Mouse (Mus musculus) heart, adult 8-10 months (tissue): ENCODE data around the gene Gcfc2. TPM values are rescaled to one million over a fixed set of nuclear protein-coding genes. Genes with fewer than 3 reads are reported as not detected.

Source experiments
- DNase-seq: peaks from one replicate; pipeline ENCODE4 v3.0.0; 2022; ENCODE audit warnings: low spot score
- microRNA-seq: library from miRNA; unstranded; fragments of <30 nt; microRNA quantifications from one replicate; pipeline ENCODE4 v1.2.0, GENCODE M21; 2022
- total RNA-seq, 4 experiments: library from RNA; stranded (reverse); gene quantifications; 2 replicates each; pipeline ENCODE4 v1.2.4; 2022

Gene Gcfc2
- total RNA-seq, 4 experiments from 2014 or later, result 2.3 to 4.6 (median 3.2) TPM

DNA sequence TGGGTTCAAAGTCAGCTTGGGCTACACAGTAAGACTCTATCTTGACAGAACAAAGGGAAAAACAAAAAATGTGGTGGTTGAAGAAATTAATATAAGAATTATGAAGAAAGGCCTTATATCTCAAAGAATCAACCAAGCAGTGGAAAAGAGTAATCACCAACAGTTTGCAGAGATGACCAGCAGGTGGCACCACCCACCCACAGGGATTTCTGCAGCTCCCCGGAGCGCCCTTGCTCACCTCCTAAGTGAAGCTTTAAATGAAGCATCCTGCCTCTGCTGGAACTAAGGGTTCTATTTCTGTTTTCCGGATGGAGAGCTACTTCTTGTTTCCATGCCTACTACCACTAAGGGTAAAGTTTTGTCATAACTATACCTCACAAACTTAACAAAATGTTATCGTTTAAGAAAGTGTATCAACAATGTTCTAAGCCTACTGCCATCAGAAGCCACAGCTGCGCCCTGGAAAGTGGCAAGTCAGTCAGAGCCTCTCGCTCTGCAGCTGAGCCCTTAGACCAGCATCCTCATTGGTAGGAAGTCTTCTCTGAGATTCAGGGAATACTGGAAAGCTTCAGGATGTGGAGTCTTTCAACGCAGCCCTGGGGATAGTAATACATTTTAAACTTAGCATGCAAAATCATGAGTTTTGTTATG is 52.6 kb downstream of the Gcfc2 start:
- peak; percentile 65 for DNase-seq

DNA sequence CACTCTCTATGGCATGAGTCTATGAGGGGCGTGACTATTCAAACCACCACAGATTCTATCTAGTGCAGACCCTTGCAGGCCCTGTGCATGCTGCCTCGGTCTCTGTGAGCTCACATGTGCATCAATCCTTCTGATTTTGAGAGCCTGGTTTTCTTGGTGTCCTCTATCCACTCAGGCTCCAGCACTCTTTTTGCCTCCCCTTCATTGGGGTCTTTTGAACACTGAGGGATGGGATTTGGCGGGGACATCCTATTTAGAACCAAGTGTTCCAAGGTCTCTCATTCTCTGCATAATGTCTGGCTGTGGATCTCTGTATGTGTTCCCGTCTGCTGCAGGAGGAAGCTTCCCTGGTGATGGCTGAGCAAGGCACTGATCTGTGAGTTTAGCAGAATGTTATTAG is 55.8 kb downstream of the Gcfc2 start:
- DNase-seq, result no peak

DNA sequence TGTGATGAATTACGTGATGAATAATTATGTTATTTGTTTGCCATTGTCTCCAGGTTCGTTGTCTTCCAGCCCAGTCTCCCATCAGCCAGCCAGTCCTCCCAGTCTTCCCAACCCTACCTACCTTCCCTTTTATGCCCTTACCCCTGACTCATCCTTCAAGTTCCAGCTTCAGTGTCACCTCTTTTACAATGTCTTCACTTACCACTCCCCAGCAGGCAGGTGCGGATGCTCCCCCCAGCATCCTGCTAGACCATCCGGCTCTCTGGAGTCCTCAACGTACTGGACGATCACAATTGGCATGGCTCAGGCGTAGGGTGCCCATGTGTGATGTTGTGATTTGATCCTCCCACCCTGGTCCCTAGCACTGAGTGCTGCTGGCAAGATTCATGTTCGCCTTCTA is 62.7 kb downstream of the Gcfc2 start:
- DNase-seq, result no peak

DNA sequence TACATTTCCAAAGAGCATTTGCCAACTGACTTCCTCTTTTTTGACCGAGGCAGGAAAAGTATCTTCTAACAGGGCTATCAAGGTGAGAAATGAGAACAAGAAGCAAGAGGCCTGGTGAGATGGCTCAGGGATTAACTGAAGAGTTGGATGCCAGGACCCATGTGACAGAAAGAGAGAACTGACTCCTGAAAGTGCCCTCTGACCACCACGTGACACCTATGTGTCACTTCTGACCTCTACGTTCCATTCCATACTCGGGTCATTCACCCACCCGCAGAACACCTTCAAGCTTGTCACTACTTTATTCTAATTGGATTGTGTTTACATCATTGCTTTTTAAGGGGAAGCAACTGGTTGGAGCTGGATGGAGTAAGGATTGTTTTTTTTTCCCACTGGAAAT is 63.1 kb downstream of the Gcfc2 start:
- DNase-seq, result no peak

DNA sequence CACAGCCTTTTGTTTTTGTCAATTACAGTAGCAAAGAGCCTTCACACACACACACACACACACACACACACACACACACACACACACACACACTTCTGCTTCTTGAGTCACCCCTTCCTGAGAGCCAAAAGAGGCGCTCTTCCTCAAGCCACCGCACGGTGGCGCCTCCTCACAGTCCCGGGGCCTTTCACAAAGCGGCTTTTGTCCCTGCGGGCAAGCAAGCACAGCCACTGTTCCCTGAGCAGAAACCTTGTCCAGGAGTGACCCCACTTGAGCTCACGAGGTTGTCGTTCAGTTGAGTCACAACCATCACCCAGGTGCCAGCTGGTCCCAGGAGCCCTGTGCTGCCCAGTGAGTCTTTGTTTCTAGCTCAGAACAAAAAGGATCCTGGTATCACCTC is 63.5 kb downstream of the Gcfc2 start:
- peak; percentile 74 for DNase-seq

DNA sequence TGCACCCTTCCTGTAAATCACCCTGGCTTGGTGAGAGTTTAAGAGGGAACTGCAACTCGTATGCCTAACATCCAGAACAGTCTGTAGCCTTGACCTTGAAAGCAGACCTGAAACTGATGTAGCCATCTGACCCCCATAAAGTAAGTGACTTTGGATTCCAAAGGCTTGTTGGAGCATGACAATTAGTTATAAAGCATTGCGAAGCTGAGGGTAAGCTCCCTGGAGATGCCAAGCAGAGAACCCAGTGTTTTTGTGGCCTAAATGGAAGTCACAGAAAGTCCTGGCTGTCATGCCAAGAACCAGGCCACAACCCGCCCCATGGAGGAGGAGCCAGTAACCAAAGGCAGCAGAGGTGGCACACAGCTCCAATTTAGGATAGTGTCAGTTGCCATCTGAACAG is 64.1 kb downstream of the Gcfc2 start:
- DNase-seq, result no peak

DNA sequence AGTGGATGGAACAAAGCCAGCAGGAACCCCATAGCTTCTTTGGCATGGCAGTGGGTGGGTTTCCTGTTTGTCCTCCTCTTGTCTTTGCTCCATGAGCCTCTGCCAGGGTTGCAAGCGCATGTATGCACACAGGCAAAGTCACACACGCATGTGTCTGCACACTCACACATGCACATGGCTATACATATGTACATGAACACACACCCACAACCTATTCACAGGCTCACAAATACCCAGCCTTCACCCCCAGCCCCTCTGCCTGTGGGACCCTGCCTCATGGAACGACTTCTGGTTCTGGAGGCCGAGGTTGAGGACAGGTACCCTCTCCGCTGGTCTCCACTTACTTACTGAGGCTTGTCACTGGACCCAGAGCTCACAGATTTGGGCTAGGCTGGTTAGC is 64.9 kb downstream of the Gcfc2 start:
- DNase-seq, result no peak

DNA sequence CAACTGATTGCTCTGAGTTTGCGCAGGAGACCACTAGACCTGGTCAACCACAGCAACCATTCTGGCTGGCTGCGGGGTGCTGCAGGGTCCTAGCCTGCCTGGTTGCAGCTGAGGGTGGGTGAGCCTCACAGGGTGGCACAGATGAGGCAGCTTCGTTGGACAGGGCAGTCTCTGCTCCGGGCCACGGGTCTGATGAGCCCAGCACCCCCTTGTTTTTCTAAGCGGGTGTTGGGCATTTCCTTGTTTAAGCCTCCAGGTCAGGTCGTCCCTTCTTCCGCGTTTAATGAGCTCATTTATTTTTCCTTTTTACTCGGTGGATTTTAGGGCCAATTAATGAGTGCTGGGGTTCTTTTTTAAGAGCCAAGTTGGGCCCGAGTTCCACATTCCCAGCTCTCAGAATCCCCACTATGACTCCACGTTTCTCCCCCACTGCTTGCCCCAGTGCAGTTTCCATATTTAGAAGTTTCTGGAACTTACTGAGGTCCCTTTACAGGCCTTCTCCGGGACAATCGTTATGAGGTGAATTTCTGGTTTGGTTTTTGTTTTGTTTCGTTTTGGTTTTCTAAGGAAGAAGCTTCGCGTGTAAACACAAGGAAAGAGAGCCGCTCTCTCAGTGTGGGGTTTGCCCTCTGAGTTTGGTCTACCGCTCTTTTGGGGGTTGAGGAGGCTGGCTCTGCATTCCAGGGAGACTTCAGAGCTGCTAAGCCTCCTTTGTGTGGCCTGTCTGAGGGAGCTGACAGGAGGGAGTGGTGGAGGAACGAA is 66.8 kb downstream of the Gcfc2 start:
- DNase-seq, result no peak

Small RNAs within 50 kb of the gene (microRNA-seq; reads per million reads assigned to microRNA genes)
- gene Mir468 (not detected), gene Mir7232 (not detected)

Other genes with a start within 250 kb of the Gcfc2 start
- gene Mrpl19, start 42.3 kb downstream of the Gcfc2 start, total RNA-seq, result 10 to 100 TPM; 37.6 to 46.0 (median 41.4) TPM
- 1 to 10 TPM; 1.5 to 2.2 (median 1.6) TPM for gene Eva1a, start 117.4 kb downstream of the Gcfc2 start, total RNA-seq